ENCODE assay signal across 11 mouse cellular contexts in the genomic region with DNA sequence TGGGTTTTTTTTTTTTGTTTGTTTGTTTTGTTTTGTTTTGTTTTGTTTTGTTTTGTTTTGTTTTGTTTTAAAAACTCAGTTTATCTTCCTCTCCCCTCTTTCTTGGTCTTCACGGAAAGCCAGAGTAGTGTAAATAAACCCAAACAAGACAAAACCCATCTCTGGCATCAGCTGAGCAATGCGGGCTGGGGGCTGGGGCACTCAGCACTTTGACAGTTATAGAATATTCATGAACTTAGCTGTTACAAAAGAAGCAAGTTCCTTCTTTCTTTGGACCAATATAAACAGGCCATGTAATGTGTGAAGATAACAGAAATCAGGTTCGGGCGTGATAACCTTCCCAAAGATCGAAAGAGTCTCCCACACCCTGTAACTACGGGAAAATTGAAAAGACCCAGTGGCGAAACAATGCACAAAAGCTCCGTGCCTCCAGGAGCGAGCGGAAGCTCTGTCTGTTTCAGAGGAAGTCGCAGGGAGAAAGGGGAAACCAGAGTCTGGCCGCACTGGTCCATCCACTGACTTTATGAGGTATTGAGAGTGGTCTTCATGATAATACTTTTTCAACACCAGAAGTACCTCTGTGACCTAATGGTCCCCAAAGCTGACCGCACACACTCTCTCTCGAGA. TPM values are rescaled to one million over a fixed set of nuclear protein-coding genes. Genes with fewer than 3 reads are reported as not detected.
DNase-seq lines count a peak whose midpoint lies in the region; ATAC-seq and TF ChIP-seq lines count a peak whose summit lies in the region.
"Had no signal": no experiment of that assay in that cellular context is flagged by ENCODE, and none has a peak within 500 bp of the region (broad histone marks: within the 10 kb centered on the region; RNA-seq: fewer than 3 reads in every experiment).

No protein-coding gene starts in this region.

- H3K4me2 ChIP-seq in forebrain, postnatal 0 days (ENCODE audit: low read depth) = peak overlapping the region; percentile 39
- H3K4me2 ChIP-seq in hindbrain, postnatal 0 days (ENCODE audit: low read depth, low read length) = peak overlapping the region; percentile 42; the same call in 1 of the 2 replicates
- peak overlapping the region; percentile 19 for H3K4me2 ChIP-seq in midbrain, embryonic 16.5 days (ENCODE audit: low read length)
- H3K4me2 ChIP-seq: embryonic facial prominence, embryonic 13.5 days; limb, embryonic 12.5 days; stomach, embryonic 15.5 days had no signal

- no peak for TF ChIP-seq CTCF in forebrain, postnatal 0 days (IDR thresholded peaks at IDR 0.05; ENCODE audit: low read depth)
- no peak for TF ChIP-seq CTCF in hindbrain, postnatal 0 days (IDR thresholded peaks at IDR 0.05; ENCODE audit: low read depth)

- no peaks in the 10 kb centered on the region for H3K4me1 ChIP-seq in forebrain, postnatal 0 days (ENCODE audit: insufficient read depth)
- H3K4me1 ChIP-seq in hindbrain, postnatal 0 days (ENCODE audit: insufficient read depth, low read length) = no peaks in the 10 kb centered on the region
- H3K4me1 ChIP-seq in midbrain, embryonic 16.5 days (ENCODE audit: control insufficient read depth, insufficient read depth, low read length) = no peaks in the 10 kb centered on the region

- no peak overlapping the region for H3K27ac ChIP-seq in forebrain, postnatal 0 days (ENCODE audit: low read depth, low read length)
- H3K27ac ChIP-seq in hindbrain, postnatal 0 days = no peak overlapping the region
- H3K27ac ChIP-seq in midbrain, embryonic 16.5 days (ENCODE audit: low read length) = no peak overlapping the region
- H3K27ac ChIP-seq: embryonic facial prominence, embryonic 13.5 days; limb, embryonic 12.5 days; stomach, embryonic 15.5 days had no signal

- WGBS in forebrain, postnatal 0 days = 29% methylated on average over 14 of the region's 14 CpGs
- WGBS in hindbrain, postnatal 0 days = 29% methylated on average over 14 of the region's 14 CpGs
- WGBS in midbrain, embryonic 16.5 days = 26% methylated on average over 14 of the region's 14 CpGs

- no peaks in the 10 kb centered on the region for H3K36me3 ChIP-seq in forebrain, postnatal 0 days (ENCODE audit: insufficient read depth)
- H3K36me3 ChIP-seq in hindbrain, postnatal 0 days (ENCODE audit: insufficient read depth, low read length) = no peaks in the 10 kb centered on the region
- no peaks in the 10 kb centered on the region for H3K36me3 ChIP-seq in midbrain, embryonic 16.5 days (ENCODE audit: control insufficient read depth, insufficient read depth, low read length)
- H3K36me3 ChIP-seq: embryonic facial prominence, embryonic 13.5 days; limb, embryonic 12.5 days; stomach, embryonic 15.5 days had no signal

- H3K4me3 ChIP-seq in forebrain, postnatal 0 days (ENCODE audit: low read depth, low read length) = no peak overlapping the region
- peak overlapping the region; percentile 11; the same call in 1 of the 2 replicates for H3K4me3 ChIP-seq in hindbrain, postnatal 0 days (ENCODE audit: low read length)
- no peak overlapping the region for H3K4me3 ChIP-seq in midbrain, embryonic 16.5 days (ENCODE audit: low read depth, low read length)
- H3K4me3 ChIP-seq: embryonic facial prominence, embryonic 13.5 days; limb, embryonic 12.5 days; stomach, embryonic 15.5 days had no signal

- peak; percentile 45 for DNase-seq in layer of hippocampus, adult 11-12 months (ENCODE audit: low spot score)
- no peak for DNase-seq in layer of hippocampus, postnatal 10 days (ENCODE audit: low spot score in 2 of 2)
- DNase-seq in forebrain, postnatal 0 days = peak; percentile 18
- DNase-seq in hindbrain, postnatal 0 days (ENCODE audit: low spot score) = no peak
- DNase-seq in thymus, postnatal 25 days = no peak
- DNase-seq in adrenal gland, postnatal 36 days = no peak
- no peak for DNase-seq in layer of hippocampus, adult 8-10 months (ENCODE audit: low spot score in 2 of 2)

- H3K9me3 ChIP-seq in forebrain, postnatal 0 days (ENCODE audit: low read length) = no peaks in the 10 kb centered on the region
- H3K9me3 ChIP-seq in hindbrain, postnatal 0 days (ENCODE audit: low read length) = no peaks in the 10 kb centered on the region
- H3K9me3 ChIP-seq in midbrain, embryonic 16.5 days (replicated peaks; ENCODE audit: control insufficient read depth, low read length, poor library complexity, severe bottlenecking) = no peaks in the 10 kb centered on the region
- H3K9me3 ChIP-seq: embryonic facial prominence, embryonic 13.5 days; limb, embryonic 12.5 days; stomach, embryonic 15.5 days had no signal

- no peak overlapping the region for H3K9ac ChIP-seq in forebrain, postnatal 0 days
- H3K9ac ChIP-seq in hindbrain, postnatal 0 days (replicated peaks; ENCODE audit: low read length) = no peak overlapping the region
- H3K9ac ChIP-seq in midbrain, embryonic 16.5 days (ENCODE audit: low read depth, low read length) = no peak overlapping the region
- H3K9ac ChIP-seq: embryonic facial prominence, embryonic 13.5 days; limb, embryonic 12.5 days; stomach, embryonic 15.5 days had no signal

- no peak for ATAC-seq in forebrain, postnatal 0 days
- ATAC-seq in hindbrain, postnatal 0 days = no peak
- no peak for ATAC-seq in midbrain, embryonic 16.5 days

- H3K27me3 ChIP-seq in forebrain, postnatal 0 days (ENCODE audit: insufficient read depth, low read length) = no peaks in the 10 kb centered on the region
- no peaks in the 10 kb centered on the region for H3K27me3 ChIP-seq in hindbrain, postnatal 0 days (ENCODE audit: insufficient read depth, low read length)
- no peaks in the 10 kb centered on the region for H3K27me3 ChIP-seq in midbrain, embryonic 16.5 days (ENCODE audit: control insufficient read depth, insufficient read depth, low read depth, low read length)
- H3K27me3 ChIP-seq: embryonic facial prominence, embryonic 13.5 days; limb, embryonic 12.5 days; stomach, embryonic 15.5 days had no signal

RNA-seq across cellular contexts. Expression of a gene that starts 26.6 kb away (rescaled TPM):
- total RNA-seq in layer of hippocampus, postnatal 10 days (2021) = not detected
- total RNA-seq in forebrain, postnatal 0 days (2014; rRNA removed) = 0.14 TPM in 1 of 2 replicates, not detected in the other
- 0.87 and 0.88 TPM in 2 replicates for polyA plus RNA-seq in forebrain, postnatal 0 days (2015; fragmentation: Nextera tagmentation; extraction: Ambion mirVana)
- total RNA-seq in hindbrain, postnatal 0 days (2014; rRNA removed) = 0.18 and 0.21 TPM in 2 replicates
- 0.96 and 1.1 TPM in 2 replicates for polyA plus RNA-seq in hindbrain, postnatal 0 days (2015; fragmentation: Nextera tagmentation; extraction: Ambion mirVana)
- 0.14 and 0.22 TPM in 2 replicates for polyA plus RNA-seq in midbrain, embryonic 16.5 days (2015; fragmentation: Nextera tagmentation; extraction: Ambion mirVana)
- 1 to 10 TPM; 2.2 to 4.2 TPM for total RNA-seq in adrenal gland, postnatal 36 days (2021)
- not detected for total RNA-seq in layer of hippocampus, adult 8-10 months (2022)
- polyA plus RNA-seq: limb, embryonic 12.5 days had no signal

Comparison
In these comparisons a context has a peak if more than half of its experiments do, and no peak if none do; other contexts are left out.
1. DNase-seq: peak in layer of hippocampus, adult 11-12 months (single experiment) and forebrain, postnatal 0 days (single experiment); none in layer of hippocampus, postnatal 10 days (0 of 2), hindbrain, postnatal 0 days (single experiment), thymus, postnatal 25 days (single experiment), adrenal gland, postnatal 36 days (0 of 2) and layer of hippocampus, adult 8-10 months (0 of 2).
2. Peak in every context shown above with its lines, with median percentiles within 50 percentile points of each other: H3K4me2 ChIP-seq.